Mouse (Mus musculus) yolk sac, embryonic 10.5 days (tissue): Measurements from ENCODE around the gene Zcchc4.

ENCODE experiments used
- DNase-seq: peaks from one replicate; pipeline ENCODE4 v3.0.0-alpha.2; 2017; ENCODE audit warnings: low spot score

Zcchc4 gene

DNA sequence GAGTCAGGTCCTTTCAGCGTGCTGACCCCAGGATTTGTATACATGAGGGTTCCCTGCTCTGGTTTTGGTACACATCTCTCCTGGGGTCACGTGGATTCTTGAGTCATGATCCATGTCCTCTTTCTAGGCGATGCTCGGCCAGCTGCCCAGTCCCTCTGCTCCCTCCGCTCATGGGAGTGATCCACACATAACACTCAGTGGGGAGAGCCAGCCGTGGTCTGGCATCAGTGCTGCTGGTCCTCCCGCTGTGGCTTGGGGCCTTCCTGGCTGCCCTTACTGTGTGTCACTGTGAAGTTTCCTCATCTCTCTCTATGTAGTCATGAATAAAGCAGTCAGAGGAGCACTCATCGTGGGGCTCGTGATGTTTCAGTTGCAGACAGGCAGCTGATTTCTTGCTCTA lies 18.9 kb downstream of the Zcchc4 start:
- DNase-seq = no peak

DNA sequence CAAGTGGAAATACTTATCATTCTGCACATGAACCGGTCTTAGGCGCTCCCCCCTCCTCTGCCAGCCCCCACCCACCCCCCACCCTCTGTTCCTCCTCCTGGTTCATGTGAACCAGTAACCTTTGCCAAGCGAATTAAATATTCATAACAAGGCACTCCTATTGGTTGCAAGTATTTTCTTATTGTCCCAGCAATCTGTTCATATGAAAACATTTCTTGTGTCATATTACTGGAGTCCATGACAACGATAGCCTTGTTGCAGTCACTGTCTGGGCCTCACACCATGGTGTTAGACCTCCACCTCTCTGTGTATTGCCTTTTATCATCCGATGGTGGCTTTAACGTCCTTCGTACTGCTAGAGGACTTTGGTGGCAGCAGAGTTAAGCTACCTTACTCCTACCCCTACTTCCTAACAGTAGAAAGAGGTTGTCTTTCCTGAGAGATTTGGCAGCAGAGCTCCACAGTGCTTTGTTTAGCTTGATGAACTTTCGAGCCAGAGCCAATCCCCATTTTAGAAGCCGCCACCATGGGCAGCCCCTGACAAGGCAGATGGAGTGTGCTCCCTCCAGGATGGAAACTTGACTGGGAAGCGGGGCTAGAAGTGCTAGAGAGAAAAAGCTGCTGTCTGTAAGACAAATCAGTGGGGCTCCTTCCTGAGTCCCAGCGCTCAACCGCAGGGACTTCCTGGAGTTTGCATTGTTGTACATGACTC lies 24.2 kb downstream of the Zcchc4 start:
- no peak for DNase-seq

DNA sequence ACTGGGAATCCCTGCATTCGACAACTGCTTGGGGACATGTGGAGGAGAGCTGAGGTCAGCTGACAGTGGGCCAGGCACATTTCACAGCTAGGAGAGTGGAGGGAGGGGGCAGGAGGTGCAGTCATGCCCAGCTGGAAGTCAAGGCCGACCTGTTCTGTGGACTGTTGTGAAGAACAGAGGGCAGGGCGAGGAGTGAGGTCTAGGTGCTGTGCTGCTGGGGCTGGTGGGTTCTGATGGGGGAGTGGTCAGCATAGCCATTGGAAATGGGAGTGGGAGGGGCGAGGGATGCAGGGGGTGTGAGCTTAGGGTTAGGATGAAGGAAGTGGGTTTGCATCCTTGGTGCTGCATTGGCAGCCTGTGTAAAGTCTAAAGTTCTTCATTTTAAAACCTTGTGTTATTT lies 30.6 kb downstream of the Zcchc4 start:
- no peak for DNase-seq

DNA sequence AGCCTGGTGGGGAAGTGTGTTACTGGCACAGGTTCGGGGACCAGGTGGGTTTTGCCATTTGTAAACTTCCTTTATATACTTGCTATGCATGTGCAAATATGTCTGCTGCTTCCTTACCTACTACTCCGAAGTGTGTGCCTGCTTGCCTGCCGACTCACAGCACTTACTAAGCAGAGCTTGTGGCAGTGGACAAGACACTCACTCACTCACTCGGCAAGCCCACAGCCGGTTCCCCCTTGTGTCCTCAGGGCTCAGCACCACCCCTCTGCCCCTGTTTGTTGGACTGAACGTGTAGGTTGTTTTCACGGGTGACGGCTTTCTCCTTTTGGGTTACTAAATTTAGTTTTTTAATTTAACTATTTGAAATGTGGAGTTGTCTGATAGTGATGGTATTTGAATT lies 31.1 kb downstream of the Zcchc4 start:
- no peak for DNase-seq

DNA sequence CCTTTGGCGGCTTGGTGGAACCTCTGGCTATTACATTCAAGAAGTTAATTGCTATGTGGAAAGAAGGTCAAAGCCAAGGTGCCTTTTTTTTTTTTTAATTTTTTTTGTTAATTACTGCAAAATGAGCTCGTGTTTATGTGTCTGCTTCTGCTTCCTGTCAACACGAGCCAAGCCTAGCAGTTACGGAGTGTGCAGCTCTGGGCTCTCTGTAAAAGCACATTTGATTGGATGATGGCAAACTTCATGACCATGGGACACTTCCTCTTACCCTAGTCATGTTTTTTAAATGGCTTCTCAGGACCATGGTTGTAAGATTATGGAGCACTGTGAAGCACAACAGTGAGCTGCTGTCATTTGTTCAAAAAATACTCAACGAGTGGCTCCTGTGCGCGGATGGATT lies 31.8 kb downstream of the Zcchc4 start:
- DNase-seq = no peak

DNA sequence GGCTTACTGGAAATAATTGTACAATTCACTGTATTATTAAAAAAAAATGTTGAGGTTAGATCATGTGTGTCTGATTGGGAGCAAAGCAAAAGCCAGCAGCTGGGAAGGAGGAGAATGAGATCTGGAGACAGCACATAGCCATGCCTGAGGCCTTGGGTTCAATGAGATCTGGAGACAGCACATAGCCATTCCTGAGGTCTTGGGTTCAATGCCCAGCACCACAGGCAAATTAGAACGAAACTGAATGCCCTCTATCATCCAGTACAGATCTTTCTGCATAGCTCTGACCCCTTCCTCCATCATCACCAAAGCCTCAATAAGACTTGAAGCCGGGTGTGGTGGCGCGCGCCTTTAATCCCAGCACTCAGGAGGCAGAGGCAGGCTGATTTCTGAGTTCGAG lies 35.2 kb downstream of the Zcchc4 start:
- no peak for DNase-seq

DNA sequence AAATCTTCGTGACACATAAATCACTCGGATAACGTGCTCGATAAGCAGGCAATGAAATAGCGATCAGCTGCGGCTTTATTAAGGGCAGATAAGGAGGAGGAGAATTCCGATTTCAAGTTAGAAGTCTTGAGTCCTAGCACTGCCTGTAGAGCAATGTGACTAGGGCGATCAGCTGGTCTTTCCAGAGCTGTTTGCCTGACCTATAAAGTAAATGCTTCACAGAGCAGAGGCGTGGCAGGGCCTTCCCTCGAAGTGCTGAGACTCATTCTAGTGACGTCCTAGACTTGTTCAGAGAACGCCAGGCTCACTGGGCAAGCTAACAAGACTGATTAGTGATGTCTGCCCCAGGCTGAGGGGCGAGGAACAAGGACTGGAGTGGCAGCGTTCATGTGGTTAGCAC lies 35.8 kb downstream of the Zcchc4 start:
- DNase-seq = no peak

DNA sequence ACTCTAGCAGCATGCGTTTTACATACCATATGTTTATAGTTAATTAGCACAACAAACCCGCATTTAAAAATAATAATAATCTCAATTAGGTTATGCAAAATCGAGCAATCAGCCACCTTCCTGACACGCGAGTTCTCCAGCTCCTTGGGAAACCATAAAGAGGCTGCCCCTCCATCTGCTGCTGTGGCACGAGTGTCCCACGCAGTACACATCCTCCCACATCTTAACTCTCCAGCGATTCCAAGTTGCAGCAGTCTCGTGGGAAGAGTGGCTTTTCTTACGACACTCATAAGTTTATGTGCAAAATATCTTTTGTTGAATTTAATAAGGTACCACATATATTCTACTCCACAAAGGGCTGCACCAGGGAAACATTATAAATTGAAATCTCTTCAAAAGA lies 37.2 kb downstream of the Zcchc4 start:
- DNase-seq = no peak

DNA sequence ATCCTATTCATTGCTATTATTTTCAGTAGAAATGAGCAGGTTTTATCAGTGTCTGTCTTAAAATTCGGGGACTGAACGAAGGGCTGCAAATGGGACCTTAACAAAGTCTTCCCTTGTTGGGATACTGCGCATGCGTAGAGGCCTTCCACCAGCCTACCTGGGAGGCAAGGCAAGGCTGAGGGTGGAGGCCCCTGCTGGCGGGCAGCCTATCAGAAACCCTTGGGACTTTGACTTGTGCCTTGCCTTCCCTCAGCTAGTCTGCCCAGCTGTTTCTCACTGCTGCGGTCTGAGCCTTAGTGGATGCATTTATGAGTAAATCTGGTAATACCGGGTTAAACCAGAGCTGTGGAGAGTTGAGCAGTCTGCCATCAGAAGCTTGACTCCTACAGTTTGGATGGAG lies 38.1 kb downstream of the Zcchc4 start:
- DNase-seq = no peak

DNA sequence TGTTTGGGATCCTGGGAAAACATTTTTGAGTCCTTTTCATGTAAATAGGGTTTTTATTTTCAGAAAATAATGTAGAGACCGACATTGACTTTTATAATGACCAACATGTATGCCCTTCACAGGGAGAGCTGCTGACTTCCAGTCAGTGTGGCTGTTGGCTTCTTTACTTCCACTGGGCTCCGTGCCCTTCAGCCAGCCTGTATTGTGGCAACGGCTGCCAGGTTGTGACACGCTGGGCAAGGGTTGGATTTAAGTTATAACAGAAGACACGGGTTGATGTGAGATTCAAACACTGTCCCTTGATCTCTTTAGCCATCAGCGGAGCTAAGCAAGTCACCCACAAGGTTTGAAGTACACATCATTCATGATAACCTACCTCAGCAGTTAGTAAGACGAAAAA lies 43.5 kb downstream of the Zcchc4 start:
- DNase-seq = no peak

DNA sequence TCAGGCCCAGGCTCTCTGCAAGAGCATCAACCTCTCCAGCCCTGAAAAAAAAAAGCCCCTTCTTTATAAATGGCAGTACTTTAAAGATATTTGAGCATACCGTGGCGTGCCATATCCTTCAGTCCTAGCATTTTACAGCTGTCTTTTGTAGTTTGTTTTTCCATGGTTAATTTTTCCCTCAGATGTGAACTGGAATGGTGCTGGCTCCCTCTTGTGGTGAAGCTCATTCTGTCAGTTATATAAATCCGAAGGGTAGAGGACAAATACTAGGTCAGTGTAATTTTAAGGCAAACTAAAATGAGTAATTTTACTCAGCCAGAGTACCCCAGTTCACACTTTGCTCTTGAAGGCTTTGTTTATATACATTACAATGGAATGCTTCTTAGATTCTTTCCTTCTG lies 46.5 kb downstream of the Zcchc4 start:
- peak; percentile 20 for DNase-seq

DNA sequence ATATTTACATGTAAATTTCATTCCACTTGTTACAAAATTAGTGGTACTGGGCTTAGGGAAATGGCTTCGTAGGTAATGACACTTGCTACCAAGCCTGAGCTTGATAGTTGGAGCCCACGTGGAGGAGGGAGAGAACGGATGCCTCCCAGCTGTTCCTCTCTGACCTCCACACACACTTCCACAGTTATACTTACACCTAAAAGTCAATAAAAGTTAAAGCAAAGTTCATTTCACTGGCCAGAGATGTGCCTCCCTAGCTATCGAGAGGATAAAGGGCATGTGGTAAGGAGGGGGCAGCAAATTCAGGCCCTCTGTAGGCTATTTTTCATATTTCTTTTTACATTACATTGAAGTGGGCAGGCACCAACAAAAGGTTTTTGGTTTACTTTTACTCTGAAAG lies 52.7 kb downstream of the Zcchc4 start:
- DNase-seq = peak; percentile 50

DNA sequence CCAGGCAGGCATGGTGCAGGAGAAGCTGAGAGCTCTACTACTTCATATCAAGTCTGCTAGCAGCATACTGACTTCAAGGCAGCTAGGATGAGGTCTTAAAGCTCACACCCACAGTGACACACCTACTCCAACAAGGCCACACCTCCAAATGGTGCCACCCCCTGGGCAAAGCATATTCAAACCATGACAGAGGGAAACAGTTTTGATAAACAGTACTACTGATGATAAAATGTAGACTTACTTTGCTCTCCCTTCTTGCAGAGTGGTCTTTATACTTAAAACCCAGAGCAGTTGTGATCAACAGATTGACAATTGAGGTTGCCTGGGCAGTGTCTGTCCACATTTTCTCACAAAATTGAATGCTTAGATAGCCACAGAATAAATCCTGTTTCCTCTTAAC lies 57.8 kb downstream of the Zcchc4 start:
- no peak for DNase-seq

DNA sequence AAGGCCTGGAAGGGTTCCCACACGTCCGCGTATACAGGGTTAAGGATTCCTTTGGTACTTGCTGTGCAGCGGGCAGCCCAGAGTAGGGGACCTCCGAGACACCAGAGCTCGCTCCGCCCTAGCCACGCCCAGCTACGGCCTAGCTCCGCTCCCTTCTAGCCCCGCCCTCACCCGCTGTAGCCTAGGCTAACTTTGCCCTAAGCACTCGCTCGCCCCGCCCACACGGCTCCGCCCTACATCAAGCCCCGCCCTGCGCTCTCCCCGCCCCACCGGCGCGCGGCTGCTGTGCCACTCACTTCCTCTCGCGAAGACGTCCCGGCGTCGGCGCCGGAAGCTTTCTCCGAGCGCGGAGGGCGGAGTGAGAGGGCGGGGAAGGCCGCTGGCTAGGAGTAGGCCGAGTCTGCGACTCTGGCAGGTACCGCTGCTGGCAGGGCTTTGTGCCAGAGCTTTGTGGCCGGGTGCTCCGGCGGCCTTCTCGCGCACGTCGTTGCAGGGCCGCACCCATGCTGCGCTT lies 58.6 kb downstream of the Zcchc4 start, which contains the start of gene Anapc4:
Anapc4 (plus strand) TSS at position 252 of the 514 bp plus-strand sequence.
- peak; percentile 100 for DNase-seq

DNA sequence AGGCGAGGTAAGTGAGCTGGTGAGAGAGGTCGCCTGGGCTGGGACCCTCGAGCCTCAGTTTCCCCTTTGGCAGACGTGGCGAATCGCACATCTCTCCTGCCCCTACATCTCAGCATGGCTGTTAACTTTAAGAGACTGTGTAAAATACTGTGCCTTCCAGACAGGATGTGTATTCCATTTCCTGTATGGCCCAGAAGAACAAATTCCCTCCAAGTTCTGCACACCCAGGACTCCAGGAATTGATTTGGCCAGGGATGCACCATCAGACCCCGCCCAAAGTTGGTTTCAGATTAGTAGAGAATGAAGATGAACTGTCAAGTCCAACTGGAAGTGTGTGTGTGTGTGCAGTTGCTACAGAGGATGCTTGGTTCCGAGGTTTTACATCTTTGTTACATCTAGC lies 59.2 kb downstream of the Zcchc4 start:
- DNase-seq = no peak

DNA sequence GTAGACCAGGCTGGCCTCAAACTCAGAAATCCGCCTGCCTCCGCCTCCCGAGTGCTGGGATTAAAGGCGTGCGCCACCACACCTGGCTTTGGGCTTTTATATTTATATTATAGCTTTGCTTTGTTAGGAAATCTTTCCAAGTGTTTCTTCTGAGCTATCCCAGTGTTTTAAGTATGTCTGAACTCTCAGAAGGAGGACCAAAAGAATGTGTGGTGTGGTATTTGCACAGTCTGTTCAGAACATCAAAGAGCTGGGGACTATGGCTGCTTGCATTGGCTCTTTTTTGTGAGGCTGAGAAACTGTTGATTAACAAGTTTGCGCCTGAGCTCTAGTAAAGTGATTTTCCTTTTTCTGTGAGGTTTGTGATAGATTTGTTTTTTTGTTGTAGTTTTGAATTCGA lies 69.1 kb downstream of the Zcchc4 start:
- no peak for DNase-seq

DNA sequence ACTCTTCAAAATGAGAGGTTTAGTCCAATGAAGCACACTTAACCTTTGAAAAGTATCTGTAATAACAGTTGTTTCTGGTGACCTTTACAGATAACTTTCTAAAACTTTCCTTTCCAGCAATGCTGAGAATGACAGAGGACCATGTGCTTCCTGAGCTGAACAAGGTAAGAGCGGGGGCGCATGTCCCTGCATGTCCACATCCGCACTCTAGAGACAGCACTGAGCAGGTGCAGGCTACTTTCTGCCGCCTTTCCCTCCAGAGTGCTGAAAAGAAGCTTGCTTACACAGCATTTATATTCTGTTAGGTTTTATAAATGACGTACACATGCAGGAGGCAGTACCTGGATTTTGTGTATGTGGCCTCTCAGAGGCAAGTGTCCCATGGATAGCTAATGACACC lies 80.5 kb downstream of the Zcchc4 start:
- no peak for DNase-seq

DNA sequence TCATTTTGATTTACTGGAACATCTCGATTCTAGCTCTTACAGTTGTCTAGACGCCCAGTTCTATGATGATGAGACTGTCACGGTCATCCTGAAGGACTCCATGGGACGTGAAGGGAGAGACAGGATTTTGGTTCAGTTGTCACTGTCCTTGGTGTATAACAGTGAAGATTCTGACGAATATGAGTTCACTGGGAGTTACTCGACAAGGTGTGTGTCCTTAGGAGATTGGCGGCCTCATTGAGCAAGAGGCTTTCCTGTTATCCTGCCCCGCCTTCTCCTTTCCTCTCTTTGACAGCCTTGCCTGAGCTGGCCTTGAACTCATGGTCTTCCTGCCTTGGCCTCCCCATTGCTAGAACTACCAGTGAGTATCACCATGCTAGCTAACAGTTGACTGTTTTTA lies 89.2 kb downstream of the Zcchc4 start:
- no peak for DNase-seq

DNA sequence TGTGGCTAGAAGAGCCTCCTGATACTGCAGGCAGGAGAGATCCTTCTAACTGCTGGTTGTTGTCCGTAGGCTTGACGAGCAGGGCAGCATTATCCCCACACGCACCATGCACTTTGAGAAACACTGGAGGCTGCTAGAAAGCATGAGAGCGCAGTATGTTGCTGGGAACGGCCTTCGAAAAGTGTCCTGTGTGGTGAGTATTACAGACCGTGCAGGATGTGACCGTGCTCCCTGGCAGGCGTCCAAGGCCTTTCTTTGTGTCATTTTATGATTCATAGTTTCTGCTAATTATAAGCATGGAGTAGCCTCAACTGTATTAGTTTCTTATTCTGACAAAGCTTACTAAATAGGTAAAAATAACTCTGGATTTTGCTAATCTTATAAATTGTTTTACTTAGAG lies 90.6 kb downstream of the Zcchc4 start:
- DNase-seq = no peak

DNA sequence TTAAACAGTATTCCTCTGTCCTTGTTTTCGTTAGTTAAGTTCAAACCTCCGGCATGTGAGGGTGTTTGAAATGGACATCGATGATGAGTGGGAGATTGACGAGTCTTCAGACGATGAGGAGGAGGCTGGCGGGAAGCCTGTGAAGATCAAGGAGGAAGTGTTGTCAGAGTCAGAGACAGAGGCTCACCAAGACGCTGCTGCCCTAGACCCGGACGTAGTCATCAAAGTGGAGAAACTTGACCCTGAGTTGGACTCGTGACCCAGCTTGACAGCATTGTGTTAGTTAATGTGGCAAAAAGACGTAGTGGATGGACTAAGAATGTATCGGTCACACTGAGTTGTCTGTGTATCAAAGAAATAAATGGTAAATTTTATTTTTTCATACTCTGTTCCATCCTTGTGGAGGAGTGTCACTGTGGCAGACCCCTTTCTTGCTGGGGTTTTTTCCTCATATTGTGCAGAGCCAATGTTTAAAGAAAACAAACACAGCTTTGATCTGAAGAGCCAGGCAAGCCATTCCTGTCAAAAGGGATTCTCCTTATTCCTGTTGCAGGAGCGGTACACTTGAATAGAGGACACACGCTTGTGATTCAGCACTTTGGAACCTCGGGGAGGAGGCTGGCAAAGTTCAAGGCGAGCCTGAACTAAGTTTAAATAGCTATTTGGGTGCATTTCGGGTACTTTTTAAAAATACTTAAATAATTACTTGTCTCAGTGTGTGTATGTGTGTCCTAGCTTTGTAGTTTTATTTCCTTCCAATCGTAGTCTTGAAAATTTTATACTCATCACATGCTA lies 91.3 kb downstream of the Zcchc4 start:
- no peak for DNase-seq

DNA sequence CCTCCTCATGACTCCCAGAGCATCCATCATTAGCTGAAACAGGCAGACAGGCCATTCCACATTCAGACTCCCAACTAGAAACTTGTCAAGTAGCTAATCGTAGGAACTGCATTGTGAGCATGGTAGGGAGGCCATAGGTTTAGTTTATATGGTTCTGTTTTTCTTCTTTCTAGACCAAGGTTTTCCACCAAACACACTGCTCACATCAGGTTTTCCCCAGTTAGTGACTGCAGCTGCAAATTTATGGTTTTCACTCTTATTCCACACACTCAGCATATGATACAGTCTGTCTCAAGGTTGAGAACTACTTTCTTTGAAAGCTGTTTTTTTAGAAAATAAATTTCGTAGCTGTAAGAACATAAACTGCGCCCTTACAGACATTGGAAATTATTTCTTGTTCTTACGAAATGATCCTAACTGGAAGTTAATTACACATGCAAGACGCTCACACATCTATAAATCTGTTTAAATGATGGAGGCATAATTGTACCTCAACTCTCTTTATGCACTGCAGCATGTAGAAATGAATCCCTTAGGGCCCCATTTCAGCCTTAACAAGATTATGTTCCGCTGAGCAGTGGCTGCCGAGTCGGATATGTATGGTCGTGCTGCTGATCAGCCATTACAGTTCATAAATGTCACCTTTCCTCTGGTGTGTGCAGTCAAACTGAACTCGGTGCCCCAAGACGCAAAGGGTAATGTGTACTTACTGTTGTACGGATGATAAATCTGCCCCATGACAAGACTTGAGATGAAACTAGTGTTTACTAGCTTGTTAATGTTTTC lies 93.9 kb downstream of the Zcchc4 start:
- no peak for DNase-seq

DNA sequence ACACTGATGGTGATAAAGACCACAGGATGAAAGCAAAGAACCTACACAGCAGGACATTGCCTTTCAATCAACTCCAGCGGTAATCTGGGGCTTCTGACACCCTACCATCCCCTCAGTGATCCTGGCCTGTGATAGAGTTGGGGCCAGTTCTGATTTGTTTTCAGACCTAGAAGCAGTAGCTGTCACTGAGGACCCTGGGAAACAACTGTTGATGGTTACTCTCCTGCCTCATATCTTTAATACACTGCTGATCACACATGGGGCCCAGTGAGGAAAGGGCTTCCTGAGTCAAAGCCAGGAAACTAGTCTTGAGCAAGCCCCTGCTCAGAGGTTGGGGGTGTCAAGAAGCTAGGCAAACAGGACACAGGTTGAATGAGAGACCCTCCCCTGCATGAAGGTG lies 96.3 kb downstream of the Zcchc4 start:
- DNase-seq = no peak

DNA sequence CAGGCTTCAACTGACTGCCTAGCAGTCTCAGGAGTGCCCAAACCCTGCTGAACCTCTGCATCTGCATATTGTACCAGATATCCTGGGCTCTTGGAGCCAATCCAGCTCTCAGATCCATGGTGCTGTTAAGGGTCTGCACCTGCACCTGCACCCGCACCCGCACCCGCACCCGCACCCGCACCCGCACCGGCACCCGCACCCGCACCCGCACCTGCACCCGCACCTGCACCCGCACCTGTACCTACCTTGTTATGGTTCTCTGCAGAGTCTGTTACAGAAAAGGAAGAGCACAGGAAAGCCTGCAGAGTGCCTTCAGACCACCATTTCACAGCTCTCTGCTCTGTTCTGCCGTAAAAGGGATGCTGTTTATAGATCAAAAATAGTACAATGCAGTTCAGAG lies 96.8 kb downstream of the Zcchc4 start:
- DNase-seq = no peak
